15 mouse cellular contexts compared by ENCODE assay signal in genomic region chr11:96947849-96948248, GRCm38 (mm10). TPM values are rescaled to one million over a fixed set of nuclear protein-coding genes. Genes with fewer than 3 reads are reported as not detected.
DNase-seq lines count a peak whose midpoint lies in the region; ATAC-seq and TF ChIP-seq lines count a peak whose summit lies in the region.
"Had no signal": no experiment of that assay in that cellular context is flagged by ENCODE, and none has a peak within 500 bp of the region (broad histone marks: within the 10 kb centered on the region; RNA-seq: fewer than 3 reads in every experiment).

No protein-coding gene starts in this region.

- H3K4me1 ChIP-seq in lung, embryonic 15.5 days, result peaks cover 15% of the 10 kb centered on the region
- peaks cover 51% of the 10 kb centered on the region for H3K4me1 ChIP-seq in liver, postnatal 0 days (ENCODE audit: insufficient read depth)
- H3K4me1 ChIP-seq in forebrain, embryonic 10.5 days, result peaks cover 30% of the 10 kb centered on the region

- DNase-seq in lung, adult 18-20 months, result no peak
- DNase-seq in MEL-GATA-1-ER (ENCODE audit: extremely low read depth, low read depth), result peak; percentile 90
- peak; percentile 73 for DNase-seq in liver, postnatal 0 days
- no peak for DNase-seq in forebrain, embryonic 10.5 days (ENCODE audit: extremely low spot score, low spot score)
- DNase-seq: adrenal gland, postnatal 10 days; cerebellum, adult 11-12 months; kidney, adult 2 months; lung, adult 2 months; right cerebral cortex, postnatal 14 days had no signal

- TF ChIP-seq CTCF in liver, postnatal 0 days (IDR thresholded peaks at IDR 0.05; ENCODE audit: low read depth), result no peak

- H3K27ac ChIP-seq in lung, embryonic 15.5 days, result no peak overlapping the region
- H3K27ac ChIP-seq in liver, postnatal 0 days (ENCODE audit: low read depth), result peak overlapping the region; percentile 82
- H3K27ac ChIP-seq in forebrain, embryonic 10.5 days, result no peak overlapping the region
- H3K27ac ChIP-seq: hindbrain, embryonic 12.5 days; left cerebral cortex, adult 2 months; midbrain, embryonic 12.5 days had no signal

- peaks cover 11% of the 10 kb centered on the region for H3K36me3 ChIP-seq in lung, embryonic 15.5 days
- H3K36me3 ChIP-seq in liver, postnatal 0 days (replicated peaks; ENCODE audit: insufficient read depth, low read length), result peaks cover 31% of the 10 kb centered on the region
- H3K36me3 ChIP-seq in forebrain, embryonic 10.5 days (replicated peaks), result peaks cover 45% of the 10 kb centered on the region

- ATAC-seq in lung, embryonic 15.5 days (ENCODE audit: borderline replicate concordance, extremely low read depth, low FRiP score, low TSS enrichment), result peak; percentile 25; the same call in 1 of the 2 replicates
- peak; percentile 70 for ATAC-seq in erythroid progenitor cell, adult 5-6 weeks (replicated peaks; ENCODE audit: low FRiP score, poor library complexity, severe bottlenecking)
- ATAC-seq in liver, postnatal 0 days, result peak; percentile 47
- ATAC-seq in CD4-positive, CD25-positive, alpha-beta regulatory T cell, adult 4 months, result no peak

- no peak overlapping the region for H3K9ac ChIP-seq in lung, embryonic 15.5 days
- H3K9ac ChIP-seq in liver, postnatal 0 days (replicated peaks), result peak overlapping the region; percentile 28; the same call in 1 of the 2 replicates
- H3K9ac ChIP-seq: hindbrain, embryonic 12.5 days; midbrain, embryonic 12.5 days had no signal

- no peaks in the 10 kb centered on the region for H3K9me3 ChIP-seq in lung, embryonic 15.5 days
- H3K9me3 ChIP-seq in liver, postnatal 0 days (ENCODE audit: low read length), result no peaks in the 10 kb centered on the region
- no peaks in the 10 kb centered on the region for H3K9me3 ChIP-seq in forebrain, embryonic 10.5 days
- H3K9me3 ChIP-seq: hindbrain, embryonic 12.5 days; midbrain, embryonic 12.5 days had no signal

- no peak overlapping the region for H3K4me2 ChIP-seq in lung, embryonic 15.5 days
- peak overlapping the region; percentile 91 for H3K4me2 ChIP-seq in liver, postnatal 0 days (ENCODE audit: low read depth, low read length)
- H3K4me2 ChIP-seq: hindbrain, embryonic 12.5 days; midbrain, embryonic 12.5 days had no signal

- peak; percentile 99 for TF ChIP-seq EP300 in liver, postnatal 0 days (IDR thresholded peaks at IDR 0.05; ENCODE audit: low read depth)

- H3K27me3 ChIP-seq in lung, embryonic 15.5 days, result no peaks in the 10 kb centered on the region
- H3K27me3 ChIP-seq in liver, postnatal 0 days (ENCODE audit: insufficient read depth, low read length), result no peaks in the 10 kb centered on the region
- peaks cover 11% of the 10 kb centered on the region for H3K27me3 ChIP-seq in forebrain, embryonic 10.5 days (ENCODE audit: poor library complexity, severe bottlenecking)
- H3K27me3 ChIP-seq: hindbrain, embryonic 12.5 days had no signal

- 81% methylated on average over 4 of the region's 4 CpGs for WGBS in lung, embryonic 15.5 days
- 52% methylated on average over 4 of the region's 4 CpGs for whole genome bisulfite sequencing in liver, postnatal 0 days (ENCODE audit: insufficient replicate concordance)
- WGBS in forebrain, embryonic 10.5 days, result 91% methylated on average over 4 of the region's 4 CpGs

- no peak overlapping the region for H3K4me3 ChIP-seq in lung, embryonic 15.5 days
- H3K4me3 ChIP-seq in liver, postnatal 0 days (ENCODE audit: low read depth, low read length), result 0 out of 2 replicates have a peak overlapping the region, but pooled peaks have one; percentile 1
- no peak overlapping the region for H3K4me3 ChIP-seq in forebrain, embryonic 10.5 days
- H3K4me3 ChIP-seq: hindbrain, embryonic 12.5 days; left cerebral cortex, adult 2 months; midbrain, embryonic 12.5 days had no signal

RNA-seq across cellular contexts. Expression of gene Pnpo, which starts 4.1 kb away (rescaled TPM):
- 30.4 and 34.3 TPM in 2 replicates for polyA plus RNA-seq in lung, embryonic 15.5 days (2015; fragmentation: Nextera tagmentation; extraction: Ambion mirVana)
- 57.0 and 70.6 TPM in 2 replicates for total RNA-seq in erythroid progenitor cell, adult 5-6 weeks (2015; ENCODE audit: low replicate concordance)
- 74.7 and 92.1 TPM in 2 replicates for total RNA-seq in erythroid progenitor cell, adult 5-6 weeks (2017; ENCODE audit: low replicate concordance)
- 271 and 273 TPM in 2 replicates for polyA plus RNA-seq in liver, postnatal 0 days (2015; fragmentation: Nextera tagmentation; extraction: Ambion mirVana)
- 36.8 and 40.7 TPM in 2 replicates for polyA plus RNA-seq in forebrain, embryonic 10.5 days (2016; fragmentation: Nextera tagmentation; extraction: Ambion mirVana)
- 10 to 100 TPM; 28.5 to 48.5 TPM for polyA plus RNA-seq in CD4-positive, CD25-positive, alpha-beta regulatory T cell, adult 4 months (2017; shearing (Covaris generic))

RNA-seq across cellular contexts. Expression of gene Prr15l, which starts 19.9 kb away (rescaled TPM):
- polyA plus RNA-seq in lung, embryonic 15.5 days (2015; fragmentation: Nextera tagmentation; extraction: Ambion mirVana), result 38.2 and 40.1 TPM in 2 replicates
- total RNA-seq in erythroid progenitor cell, adult 5-6 weeks (2015; ENCODE audit: low replicate concordance), result not detected in 2 replicates
- total RNA-seq in erythroid progenitor cell, adult 5-6 weeks (2017; ENCODE audit: low replicate concordance), result 0.26 TPM in 1 of 2 replicates, not detected in the other
- polyA plus RNA-seq in liver, postnatal 0 days (2015; fragmentation: Nextera tagmentation; extraction: Ambion mirVana), result 10.1 and 13.9 TPM in 2 replicates
- polyA plus RNA-seq in forebrain, embryonic 10.5 days (2016; fragmentation: Nextera tagmentation; extraction: Ambion mirVana), result 0.36 and 0.40 TPM in 2 replicates
- 1 to 10 TPM in 1 of 2 experiments, under 1 TPM in 1; 0.48 to 1.5 TPM for polyA plus RNA-seq in CD4-positive, CD25-positive, alpha-beta regulatory T cell, adult 4 months (2017; shearing (Covaris generic))
- total RNA-seq: left cerebral cortex, adult 2 months had no signal

RNA-seq across cellular contexts. Expression of gene Cdk5rap3, which starts 31.6 kb away (rescaled TPM):
- 65.8 and 67.2 TPM in 2 replicates for polyA plus RNA-seq in lung, embryonic 15.5 days (2015; fragmentation: Nextera tagmentation; extraction: Ambion mirVana)
- 7.9 and 9.6 TPM in 2 replicates for total RNA-seq in erythroid progenitor cell, adult 5-6 weeks (2015; ENCODE audit: low replicate concordance)
- 21.6 and 25.2 TPM in 2 replicates for total RNA-seq in erythroid progenitor cell, adult 5-6 weeks (2017; ENCODE audit: low replicate concordance)
- polyA plus RNA-seq in liver, postnatal 0 days (2015; fragmentation: Nextera tagmentation; extraction: Ambion mirVana), result 38.3 and 38.4 TPM in 2 replicates
- polyA plus RNA-seq in forebrain, embryonic 10.5 days (2016; fragmentation: Nextera tagmentation; extraction: Ambion mirVana), result 107 and 111 TPM in 2 replicates
- 100 to 1,000 TPM in 1 of 2 experiments, 10 to 100 TPM in 1; 82.3 to 119 TPM for polyA plus RNA-seq in CD4-positive, CD25-positive, alpha-beta regulatory T cell, adult 4 months (2017; shearing (Covaris generic))

RNA-seq across cellular contexts. Expression of gene Sp2, which starts 34.9 kb away (rescaled TPM):
- 15.7 and 17.9 TPM in 2 replicates for polyA plus RNA-seq in lung, embryonic 15.5 days (2015; fragmentation: Nextera tagmentation; extraction: Ambion mirVana)
- total RNA-seq in erythroid progenitor cell, adult 5-6 weeks (2015; ENCODE audit: low replicate concordance), result 52.4 and 62.0 TPM in 2 replicates
- total RNA-seq in erythroid progenitor cell, adult 5-6 weeks (2017; ENCODE audit: low replicate concordance), result 13.1 and 27.8 TPM in 2 replicates
- 6.8 and 7.1 TPM in 2 replicates for polyA plus RNA-seq in liver, postnatal 0 days (2015; fragmentation: Nextera tagmentation; extraction: Ambion mirVana)
- polyA plus RNA-seq in forebrain, embryonic 10.5 days (2016; fragmentation: Nextera tagmentation; extraction: Ambion mirVana), result 29.7 and 30.9 TPM in 2 replicates
- 10 to 100 TPM; 19.5 to 22.9 TPM for polyA plus RNA-seq in CD4-positive, CD25-positive, alpha-beta regulatory T cell, adult 4 months (2017; shearing (Covaris generic))

Comparison
In these comparisons a context has a peak if more than half of its experiments do, and no peak if none do; other contexts are left out.
1. DNase-seq: peak in MEL-GATA-1-ER (single experiment) and liver, postnatal 0 days (single experiment); none in lung, adult 18-20 months (0 of 2) and forebrain, embryonic 10.5 days (single experiment).